Mouse (Mus musculus): Measurements from ENCODE around the gene Arid5b.

Gene Arid5b

DNA sequence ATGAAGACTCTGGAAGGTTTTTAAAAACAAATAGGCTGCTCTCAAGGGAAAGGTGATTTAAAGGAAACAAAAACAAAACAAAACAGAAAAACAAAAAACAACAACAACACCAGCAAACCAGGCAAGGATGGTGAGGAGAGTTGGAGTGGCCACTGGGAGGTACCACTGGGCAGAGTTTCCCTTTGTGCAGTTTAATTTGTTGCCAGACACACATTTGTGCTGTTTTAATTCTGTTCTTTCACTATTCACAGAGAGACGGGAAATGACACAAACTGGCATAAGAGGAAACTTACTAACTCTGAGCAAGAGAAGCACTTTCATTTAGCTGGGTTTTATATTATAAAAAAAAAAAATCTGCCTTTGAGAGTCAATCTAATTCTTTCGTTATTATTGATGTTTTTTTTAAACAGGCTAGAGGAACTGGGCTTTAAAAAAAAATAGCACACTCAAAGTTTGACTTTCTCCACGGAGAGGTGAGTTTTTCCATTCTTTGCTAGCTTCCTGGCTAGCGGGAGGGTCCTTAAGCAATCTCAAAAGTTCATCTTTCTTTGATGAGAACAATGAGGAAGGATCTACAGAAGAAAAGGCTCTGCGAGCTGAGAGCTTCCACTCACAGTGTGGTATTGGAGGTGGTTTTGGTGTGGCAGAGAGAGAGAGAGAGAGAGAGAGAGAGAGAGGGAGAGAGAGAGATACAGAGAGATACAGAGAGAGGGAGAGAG, 39.7 kb downstream of the Arid5b start:
- intact Hi-C loops (cut with DNase I): loop anchor here (5.0 kb wide), 1 partner anchor 38 kb away; the partner anchor contains the start of gene Arid5b

- intact Hi-C loops (cut with DNase I): loop anchor here (5.0 kb wide), 1 partner anchor 39 kb away; the partner anchor contains the start of gene Arid5b
Measured at GRCm38 (mm10) chr10:68238182-68238581, 40.4 kb downstream of the Arid5b start.

DNA sequence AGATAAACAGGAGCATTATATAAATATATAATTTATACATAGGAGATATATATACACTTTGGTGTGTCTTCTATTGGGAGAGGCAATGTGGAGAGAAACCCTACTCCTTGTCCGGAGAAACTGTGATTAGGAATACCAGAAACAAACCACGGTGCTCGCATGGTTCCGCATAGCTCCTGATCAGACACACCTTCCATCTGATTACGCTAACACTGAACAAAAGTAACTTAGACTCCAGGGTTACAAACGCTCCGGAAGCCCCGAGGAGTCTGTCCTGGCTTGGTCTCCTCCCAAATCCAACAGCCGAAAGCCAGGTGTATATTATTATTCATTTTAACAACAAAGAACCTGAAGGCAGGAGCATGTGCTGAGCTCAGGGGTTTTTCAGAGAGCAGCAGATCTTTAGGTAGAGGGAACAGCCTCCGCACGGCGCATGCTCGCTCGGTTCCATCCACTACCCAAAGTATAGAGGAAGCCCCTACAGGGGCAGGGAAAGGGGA, 41.5 kb downstream of the Arid5b start:
- intact Hi-C loops (cut with DNase I): loop anchor here (5.0 kb wide), 1 partner anchor 40 kb away; the partner anchor contains the start of gene Arid5b

GRCm38 (mm10) chr10:68231385-68232182, 47.0 kb downstream of the Arid5b start:
- intact Hi-C loops (cut with DNase I): no loop called here

DNA sequence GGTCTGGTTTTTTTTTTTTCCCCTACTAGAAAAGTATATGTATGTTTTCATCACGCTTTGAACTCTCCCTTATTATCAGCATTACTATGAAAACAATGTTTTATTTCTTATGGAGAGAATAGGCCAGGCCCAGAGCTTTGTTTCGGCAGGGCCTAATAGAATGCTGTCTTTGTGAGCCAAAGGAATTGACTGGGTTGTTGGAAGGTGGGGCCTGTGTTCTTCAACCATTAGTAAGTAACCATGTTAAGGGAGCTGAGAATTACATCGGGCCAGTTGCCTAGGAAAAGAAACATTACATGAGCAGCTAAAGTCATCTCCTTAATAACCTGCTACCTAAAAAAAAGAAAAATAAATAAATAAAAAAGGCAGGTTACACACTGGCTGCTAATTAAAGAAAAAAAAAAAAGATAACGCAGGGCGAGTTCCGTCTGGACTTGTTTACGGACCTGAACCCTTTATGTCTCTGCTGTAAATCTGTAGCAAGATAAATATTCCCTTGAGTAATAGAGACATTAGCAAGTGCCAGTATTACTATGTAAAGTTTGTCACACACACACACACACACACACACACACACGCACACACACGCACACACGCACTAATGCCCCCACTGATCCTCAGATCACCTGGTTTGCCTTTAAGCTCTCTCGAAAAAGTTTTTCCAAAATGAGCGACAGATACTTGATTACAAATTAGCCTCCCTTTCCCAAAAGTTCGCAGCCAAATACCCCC, 47.7 kb downstream of the Arid5b start:
- intact Hi-C loops (cut with DNase I): no loop called here

- intact Hi-C loops (cut with DNase I): no loop called here
Measured at GRCm38 (mm10) chr10:68229640-68230565, 48.6 kb downstream of the Arid5b start.

- intact Hi-C loops (cut with DNase I): no loop called here
Measured at GRCm38 (mm10) chr10:68222676-68223075, 55.9 kb downstream of the Arid5b start.

- intact Hi-C loops (cut with DNase I): no loop called here
Measured at GRCm38 (mm10) chr10:68222012-68222411, 56.5 kb downstream of the Arid5b start.

GRCm38 (mm10) chr10:68219327-68219726, 59.2 kb downstream of the Arid5b start:
- intact Hi-C loops (cut with DNase I): no loop called here

GRCm38 (mm10) chr10:68218678-68219077, 59.9 kb downstream of the Arid5b start:
- intact Hi-C loops (cut with DNase I): no loop called here

DNA sequence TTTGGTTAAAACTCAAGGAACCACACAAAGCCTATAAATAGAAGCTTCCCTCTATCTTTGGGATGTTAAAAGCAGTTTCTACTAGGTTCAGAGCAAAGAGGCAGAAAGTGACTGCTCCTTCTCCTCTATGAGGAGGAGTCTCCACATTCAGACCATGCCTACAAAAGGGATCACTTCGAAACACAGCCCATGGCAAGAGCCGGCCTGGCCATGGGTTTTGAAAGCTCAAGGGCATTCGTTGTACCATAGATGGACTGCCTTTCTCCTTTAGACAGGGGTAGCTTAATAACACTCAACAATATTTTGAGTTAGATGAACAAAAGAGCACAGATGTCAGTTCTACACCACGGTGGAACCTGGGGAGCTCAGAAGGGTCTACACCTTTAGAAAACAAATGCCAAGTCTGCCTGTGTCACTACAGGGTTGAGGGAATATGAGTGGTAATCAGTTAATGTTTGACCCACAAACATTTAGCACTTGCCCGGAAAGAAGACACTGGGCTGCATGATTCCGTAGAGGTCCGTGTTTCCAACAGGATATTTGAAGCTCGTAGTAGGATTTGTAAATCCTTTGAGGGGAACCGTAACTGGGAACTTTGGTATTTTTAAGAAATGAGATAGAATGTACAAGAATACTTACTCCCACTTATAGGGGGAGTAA, 63.6 kb downstream of the Arid5b start:
- intact Hi-C loops (cut with DNase I): no loop called here

- intact Hi-C loops (cut with DNase I): no loop called here
Measured at GRCm38 (mm10) chr10:68212061-68212915, 66.3 kb downstream of the Arid5b start.

DNA sequence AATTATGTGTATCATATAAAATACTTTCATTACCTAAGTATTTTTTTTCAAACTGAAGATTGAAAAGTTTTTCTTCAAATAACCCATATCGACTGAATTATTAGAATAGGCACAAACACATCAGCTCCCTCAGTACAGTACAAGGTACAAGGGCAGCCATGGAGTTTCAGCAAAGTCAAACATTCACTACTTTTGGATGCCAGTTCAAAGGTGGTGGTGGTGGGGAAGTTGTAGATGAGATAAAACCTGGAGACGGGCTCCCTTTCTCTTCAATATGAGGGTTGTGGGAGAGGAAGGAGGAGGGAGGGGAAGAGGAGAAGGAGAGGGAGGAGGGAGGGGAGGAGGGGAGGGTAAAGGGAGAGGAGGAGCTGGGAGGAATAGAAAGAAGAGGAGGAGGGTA, 67.0 kb downstream of the Arid5b start:
- intact Hi-C loops (cut with DNase I): no loop called here

- intact Hi-C loops (cut with DNase I): no loop called here
Measured at GRCm38 (mm10) chr10:68210025-68210642, 68.4 kb downstream of the Arid5b start.

DNA sequence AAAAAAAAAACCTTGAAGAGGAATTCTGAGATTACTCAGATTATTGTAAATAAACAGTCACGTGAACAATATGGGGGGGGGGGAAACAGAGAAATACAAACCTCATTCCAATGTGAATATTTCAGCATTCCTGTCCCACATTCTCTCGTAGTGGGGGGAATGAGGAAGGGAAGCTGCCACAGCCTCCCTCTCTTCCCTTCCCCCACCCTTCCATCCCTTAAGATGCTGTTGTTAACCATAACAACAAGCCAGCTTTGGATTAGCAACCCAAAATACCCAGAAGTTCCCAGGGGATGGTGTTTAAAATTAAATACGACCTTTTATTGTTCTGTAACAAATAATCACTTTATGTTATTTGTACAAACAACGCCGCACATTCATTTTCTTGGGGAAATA, 69.9 kb downstream of the Arid5b start:
- intact Hi-C loops (cut with DNase I): no loop called here

- intact Hi-C loops (cut with DNase I): no loop called here
Measured at GRCm38 (mm10) chr10:68207803-68208669, 70.5 kb downstream of the Arid5b start.

DNA sequence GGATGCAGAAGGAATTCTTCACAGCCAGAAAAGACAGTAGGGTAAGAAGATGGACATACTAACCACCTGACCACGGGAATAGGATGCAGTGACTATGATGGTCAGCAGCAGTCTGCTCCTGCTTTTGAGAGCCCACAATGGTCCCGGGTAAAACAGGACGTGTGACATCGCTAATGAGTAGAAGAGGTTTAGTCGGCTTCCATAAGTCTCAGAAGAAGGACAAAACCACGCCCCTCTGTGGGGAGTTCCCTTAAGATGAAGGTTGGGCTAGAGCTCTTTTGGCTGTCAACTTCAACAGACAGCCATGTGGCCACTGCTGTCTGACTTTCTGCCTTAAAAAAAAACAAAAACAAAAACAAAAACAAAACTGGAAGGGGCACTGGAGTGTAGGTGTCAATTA, 74.1 kb downstream of the Arid5b start:
- intact Hi-C loops (cut with DNase I): no loop called here

GRCm38 (mm10) chr10:68203860-68204259, 74.7 kb downstream of the Arid5b start:
- intact Hi-C loops (cut with DNase I): no loop called here

Data from adrenal gland (tissue).